Mouse (Mus musculus) thymus, adult 2 months (tissue): Measurements from ENCODE around the gene Ggt1. TPM values are rescaled to one million over a fixed set of nuclear protein-coding genes. Genes with fewer than 3 reads are reported as not detected.
A peak's percentile ranks its signal among the peaks of the same experiment; 100 is the strongest.

ENCODE experiments used
- DNase-seq: peaks from one replicate; pipeline ENCODE4 v3.0.0; 2021
- H3K27ac ChIP-seq: fragments of 200-500 bp; 2 replicates; pipeline ENCODE4 v1.5.1; 2012; ENCODE audit warnings: low read length, control low read depth; ENCODE audit not compliant: control insufficient read depth, insufficient read depth
- H3K27me3 ChIP-seq: fragments of 200-500 bp; 2 replicates; pipeline ENCODE4 v1.6.1; 2012; ENCODE audit warnings: mild to moderate bottlenecking, low read length, moderate library complexity, mixed read lengths; ENCODE audit not compliant: control insufficient read depth, insufficient read depth
- H3K36me3 ChIP-seq: fragments of 200-500 bp; 2 replicates; pipeline ENCODE4 v1.6.1; 2012; ENCODE audit warnings: mild to moderate bottlenecking, low read length, moderate library complexity; ENCODE audit not compliant: control insufficient read depth, insufficient read depth
- H3K4me1 ChIP-seq: fragments of 200-500 bp; replicated peaks from 2 replicates; pipeline ENCODE4 v1.6.1; 2012; ENCODE audit warnings: low read length; ENCODE audit not compliant: control insufficient read depth, insufficient read depth
- H3K4me3 ChIP-seq: fragments of 200-500 bp; 2 replicates; pipeline ENCODE4 v1.5.1; 2012; ENCODE audit warnings: mild to moderate bottlenecking, low read length, control low read depth, moderate library complexity; ENCODE audit not compliant: control insufficient read depth, insufficient read depth
- CTCF ChIP-seq: fragments of 200-500 bp; IDR thresholded peaks from 2 replicates; pipeline ENCODE4 v1.5.1; 2012; ENCODE audit warnings: mild to moderate bottlenecking, control low read depth, low read length, moderate library complexity, borderline replicate concordance; ENCODE audit not compliant: control insufficient read depth, poor library complexity, insufficient read depth; ENCODE audit errors: extremely low read depth
- POLR2A ChIP-seq: fragments of 200-500 bp; IDR thresholded peaks from 2 replicates; pipeline ENCODE4 v1.6.1; 2012; ENCODE audit warnings: mild to moderate bottlenecking, low read length, control low read depth, moderate library complexity; ENCODE audit not compliant: control insufficient read depth, poor library complexity, insufficient read depth; ENCODE audit errors: extremely low read depth
- WGBS: fragments of 180-500 bp; shearing (Covaris S2); methylation state at CpG from one replicate; pipeline ENCODE4 v1.1.7; 2018; 5-methylcytosine and 5-hydroxymethylcytosine counted together
- polyA plus RNA-seq: library from polyadenylated mRNA; depleted of rRNA; stranded (reverse); fragments of >200 nt; gene quantifications from 2 replicates; pipeline ENCODE4 v1.2.3, GENCODE M21; 2012

Ggt1 gene
- polyA plus RNA-seq, 1 experiment, result 6.9 TPM

- peak overlapping the region; percentile 28; the same call in 1 of the 2 replicates for H3K27ac ChIP-seq
- peaks cover 16% of the 10 kb centered on the region for H3K36me3 ChIP-seq
Observed at GRCm38 (mm10) chr10:75530322-75530721, 31.1 kb upstream of the Ggt1 start.

GRCm38 (mm10) chr10:75531532-75532090 is 29.8 kb upstream of the Ggt1 start:
- H3K27me3 ChIP-seq, result no peaks in the 10 kb centered on the region
- no peak overlapping the region for H3K4me3 ChIP-seq
- 28% methylated on average over 9 of the region's 9 CpGs for WGBS
- peaks cover 30% of the 10 kb centered on the region for H3K4me1 ChIP-seq
- H3K27ac ChIP-seq, result peak overlapping the region; percentile 82
- DNase-seq, result peak; percentile 43
- TF ChIP-seq POLR2A (no peak), CTCF (no peak)
- peaks cover 22% of the 10 kb centered on the region for H3K36me3 ChIP-seq

More at GRCm38 (mm10) chr10:75530322-75530721, 31.1 kb upstream of the Ggt1 start:
- DNase-seq, result no peak
- 80% methylated on average over 2 of the region's 2 CpGs for WGBS
- no peak overlapping the region for H3K4me3 ChIP-seq
- H3K4me1 ChIP-seq, result peaks cover 24% of the 10 kb centered on the region
- H3K27me3 ChIP-seq, result no peaks in the 10 kb centered on the region
- TF ChIP-seq POLR2A (no peak), CTCF (no peak)

DNA sequence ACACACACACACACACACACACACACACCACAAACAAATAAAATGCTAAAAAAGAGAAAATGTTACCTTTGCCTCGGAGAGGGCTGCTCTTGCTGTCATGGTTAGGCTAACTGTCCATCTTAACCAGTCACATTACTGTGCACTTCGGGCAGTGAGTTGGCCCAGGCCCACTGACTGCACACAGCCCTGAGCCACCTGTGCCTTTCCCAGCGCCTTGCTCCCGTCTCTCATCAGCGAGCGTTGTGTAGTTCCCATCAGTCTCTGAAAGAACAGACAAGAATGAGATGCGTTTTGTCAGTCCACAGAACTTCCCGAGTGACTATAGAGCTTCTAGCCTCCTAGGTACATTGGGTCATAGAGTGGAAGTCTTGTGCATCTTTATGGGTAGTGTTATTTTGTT is 27.2 kb upstream of the Ggt1 start:
- Histone ChIP-seq H3K27me3 (no peaks in the 10 kb centered on the region), H3K4me1 (peaks cover 30% of the 10 kb centered on the region), H3K27ac (no peak overlapping the region), H3K4me3 (no peak overlapping the region), H3K36me3 (peaks cover 22% of the 10 kb centered on the region)
- no peak for DNase-seq
- TF ChIP-seq POLR2A (no peak), CTCF (no peak)
- 97% methylated on average over 8 of the region's 8 CpGs for WGBS

GRCm38 (mm10) chr10:75534934-75535333 is 26.5 kb upstream of the Ggt1 start:
- H3K4me1 ChIP-seq, result peaks cover 27% of the 10 kb centered on the region
- WGBS, result 94% methylated on average over 8 of the region's 8 CpGs
- H3K36me3 ChIP-seq, result peaks cover 22% of the 10 kb centered on the region
- DNase-seq, result no peak
- no peak overlapping the region for H3K27ac ChIP-seq
- H3K4me3 ChIP-seq, result no peak overlapping the region
- TF ChIP-seq CTCF, result no peak
- no peak for TF ChIP-seq POLR2A
- H3K27me3 ChIP-seq, result no peaks in the 10 kb centered on the region

DNA sequence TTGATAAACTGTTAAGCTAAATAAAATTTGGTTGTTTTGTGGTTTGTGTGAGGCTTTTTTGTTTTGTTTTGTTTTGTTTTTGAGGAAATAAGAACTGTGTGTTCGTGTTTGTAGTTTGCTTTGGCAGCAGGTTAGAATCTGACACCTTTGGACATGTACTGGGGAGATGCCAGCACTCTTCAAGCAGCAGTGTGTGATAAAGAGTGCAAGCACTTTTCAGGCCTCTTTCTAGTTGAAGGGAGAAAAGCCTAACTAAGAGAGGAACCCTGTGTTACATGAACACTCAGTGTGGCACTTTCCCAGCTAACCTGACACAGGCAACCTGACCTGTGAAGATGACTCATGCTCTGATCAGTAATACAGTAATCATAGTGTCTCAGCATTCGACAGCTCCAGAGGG is 26.0 kb upstream of the Ggt1 start:
- WGBS, result 80% methylated on average over 2 of the region's 2 CpGs
- Histone ChIP-seq H3K27me3 (no peaks in the 10 kb centered on the region), H3K4me3 (no peak overlapping the region), H3K27ac (no peak overlapping the region), H3K36me3 (peaks cover 22% of the 10 kb centered on the region), H3K4me1 (peaks cover 23% of the 10 kb centered on the region)
- no peak for TF ChIP-seq CTCF
- no peak for TF ChIP-seq POLR2A
- DNase-seq, result no peak

- no peak for TF ChIP-seq CTCF
- no peak for TF ChIP-seq POLR2A
- H3K36me3 ChIP-seq, result peaks cover 22% of the 10 kb centered on the region
- H3K4me3 ChIP-seq, result no peak overlapping the region
- H3K27me3 ChIP-seq, result no peaks in the 10 kb centered on the region
- H3K27ac ChIP-seq, result peak overlapping the region; percentile 52; the same call in 1 of the 2 replicates
- no peak for DNase-seq
- peaks cover 18% of the 10 kb centered on the region for H3K4me1 ChIP-seq
- WGBS, result 65% methylated on average over 5 of the region's 5 CpGs
Observed at GRCm38 (mm10) chr10:75536123-75536522, 25.3 kb upstream of the Ggt1 start.

DNA sequence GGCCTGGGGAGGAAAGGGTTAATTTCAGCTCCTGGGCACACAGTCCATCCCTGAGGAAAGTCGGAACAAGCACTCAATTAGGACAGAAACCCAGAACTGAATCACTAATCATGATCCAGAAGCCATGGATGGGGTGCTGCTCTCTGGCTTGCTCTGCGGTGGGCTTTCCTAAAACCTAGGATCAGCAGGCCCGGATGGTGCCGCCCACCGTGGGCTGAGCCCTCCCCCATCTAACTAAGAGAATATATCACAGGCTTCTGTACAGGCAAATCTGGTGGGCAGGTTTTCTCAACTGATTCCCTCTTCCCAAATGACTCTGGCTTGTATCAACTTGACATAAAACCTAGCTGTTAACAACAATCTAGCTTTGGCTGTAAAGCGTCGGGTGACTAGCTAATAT is 13.5 kb upstream of the Ggt1 start:
- TF ChIP-seq CTCF, result no peak
- no peak for TF ChIP-seq POLR2A
- no peaks in the 10 kb centered on the region for H3K27me3 ChIP-seq
- no peak for DNase-seq
- no peak overlapping the region for H3K27ac ChIP-seq
- WGBS, result 89% methylated on average over 7 of the region's 7 CpGs
- H3K4me1 ChIP-seq, result no peaks in the 10 kb centered on the region
- H3K4me3 ChIP-seq, result no peak overlapping the region
- H3K36me3 ChIP-seq, result no peaks in the 10 kb centered on the region
